Mouse (Mus musculus) heart, adult 2 months (tissue): ENCODE data around the gene Mindy4.

Experiments
- CTCF ChIP-seq: fragments of 200-600 bp; IDR thresholded peaks from 2 replicates; pipeline ENCODE4 v1.8.1; 2022; ENCODE audit warnings: antibody characterized with exemption, mild to moderate bottlenecking, moderate library complexity
- EP300 ChIP-seq: fragments of 200-500 bp; IDR thresholded peaks from 2 replicates; pipeline ENCODE4 v1.6.1; 2011; ENCODE audit warnings: low read depth, low read length, control low read depth; ENCODE audit not compliant: insufficient read depth
- POLR2A ChIP-seq: fragments of 200-500 bp; IDR thresholded peaks from 2 replicates; pipeline ENCODE4 v1.6.1; 2011; ENCODE audit warnings: mild to moderate bottlenecking, low read depth, low read length, control low read depth; ENCODE audit not compliant: insufficient read depth

- TF ChIP-seq POLR2A (no peak), CTCF (no peak), EP300 (no peak)
Observed at GRCm38 (mm10) chr6:55344291-55345016, 141.3 kb downstream of the Mindy4 start.
